Mouse (Mus musculus) limb, embryonic 14.5 days (tissue): ENCODE measurements around the gene D17Wsu92e. TPM values are rescaled to one million over a fixed set of nuclear protein-coding genes. Genes with fewer than 3 reads are reported as not detected.

ENCODE experiments used
- ATAC-seq: fragments of 200-750 bp; cut with Nextera tagmentation; 2 replicates; pipeline ENCODE4 v1.8.0; 2017; ENCODE audit warnings: low read depth, moderate number of reproducible peaks, moderate TSS enrichment; ENCODE audit not compliant: low FRiP score
- DNase-seq: peaks from one replicate; pipeline ENCODE4 v3.0.0-alpha.2; 2015; ENCODE audit warnings: low spot score
- H3K27ac ChIP-seq: fragments of 300-500 bp; sonication (generic); replicated peaks from 2 replicates; pipeline ENCODE4 v1.5.1; 2014; ENCODE audit warnings: low read depth, mild to moderate bottlenecking, low read length, moderate library complexity, mixed read lengths
- H3K27me3 ChIP-seq: fragments of 300-500 bp; sonication (generic); 2 replicates; pipeline ENCODE4 v1.6.1; 2014; ENCODE audit warnings: low read length, mixed read lengths; ENCODE audit not compliant: control insufficient read depth, insufficient read depth
- H3K36me3 ChIP-seq: fragments of 300-500 bp; sonication (generic); 2 replicates; pipeline ENCODE4 v1.6.1; 2014; ENCODE audit warnings: mild to moderate bottlenecking, low read length, moderate library complexity, mixed read lengths; ENCODE audit not compliant: control insufficient read depth, insufficient read depth
- H3K4me1 ChIP-seq: fragments of 300-500 bp; sonication (generic); 2 replicates; pipeline ENCODE4 v1.6.1; 2014; ENCODE audit warnings: antibody characterized with exemption, low read length, mixed read lengths; ENCODE audit not compliant: control insufficient read depth, insufficient read depth
- H3K4me2 ChIP-seq: fragments of 300-500 bp; sonication (generic); replicated peaks from 2 replicates; pipeline ENCODE4 v1.6.1; 2014; ENCODE audit warnings: low read depth, mild to moderate bottlenecking, low read length, moderate library complexity; ENCODE audit not compliant: severe bottlenecking
- H3K4me3 ChIP-seq: fragments of 300-500 bp; sonication (generic); replicated peaks from 2 replicates; pipeline ENCODE4 v1.5.1; 2014; ENCODE audit warnings: low read length
- H3K9ac ChIP-seq: fragments of 300-500 bp; sonication (generic); 2 replicates; pipeline ENCODE4 v1.6.1; 2014; ENCODE audit warnings: mild to moderate bottlenecking, low read depth, low read length, moderate library complexity; ENCODE audit not compliant: severe bottlenecking
- H3K9me3 ChIP-seq: fragments of 300-500 bp; sonication (generic); 2 replicates; pipeline ENCODE4 v1.6.1; 2016; ENCODE audit warnings: low read length; ENCODE audit not compliant: control insufficient read depth
- POLR2A ChIP-seq: fragments of 200-500 bp; IDR thresholded peaks from 2 replicates; pipeline ENCODE4 v1.8.0; 2012; ENCODE audit warnings: inconsistent platforms, mild to moderate bottlenecking, moderate library complexity, borderline replicate concordance; ENCODE audit not compliant: insufficient read depth, insufficient read length; ENCODE audit errors: extremely low read depth
- WGBS: fragments of 180-500 bp; shearing (Covaris S2); extraction: QIAGEN DNeasy Blood & Tissue Kit; methylation state at CpG from one replicate; pipeline ENCODE4 v1.1.7; 2014; 5-methylcytosine and 5-hydroxymethylcytosine counted together
- polyA plus RNA-seq, 2 experiments: library from polyadenylated mRNA; depleted of rRNA in 1 of 2; stranded (reverse) in 1 of 2; unstranded in 1 of 2; fragments of >200 nt; fragmentation: Nextera tagmentation in 1 of 2; extraction: Ambion mirVana in 1 of 2; gene quantifications; 2 replicates each; pipeline versions ENCODE4 v1.2.1 to v1.2.3; 2012 to 2014

D17Wsu92e gene
- polyA plus RNA-seq, 2 experiments = 20.3 to 60.1 TPM

GRCm38 (mm10) chr17:27830411-27830810 is 10.0 kb upstream of the D17Wsu92e start:
- Histone ChIP-seq H3K4me1 (peaks cover 5% of the 10 kb centered on the region; the same call in 1 of the 2 replicates), H3K27me3 (no peaks in the 10 kb centered on the region), H3K9me3 (no peaks in the 10 kb centered on the region), H3K4me3 (no peak overlapping the region), H3K4me2 (no peak overlapping the region), H3K9ac (no peak overlapping the region), H3K36me3 (no peaks in the 10 kb centered on the region), H3K27ac (no peak overlapping the region)
- no peak for TF ChIP-seq POLR2A
- no peak for ATAC-seq
- DNase-seq = no peak
- 56% methylated on average over 7 of the region's 7 CpGs for WGBS

DNA sequence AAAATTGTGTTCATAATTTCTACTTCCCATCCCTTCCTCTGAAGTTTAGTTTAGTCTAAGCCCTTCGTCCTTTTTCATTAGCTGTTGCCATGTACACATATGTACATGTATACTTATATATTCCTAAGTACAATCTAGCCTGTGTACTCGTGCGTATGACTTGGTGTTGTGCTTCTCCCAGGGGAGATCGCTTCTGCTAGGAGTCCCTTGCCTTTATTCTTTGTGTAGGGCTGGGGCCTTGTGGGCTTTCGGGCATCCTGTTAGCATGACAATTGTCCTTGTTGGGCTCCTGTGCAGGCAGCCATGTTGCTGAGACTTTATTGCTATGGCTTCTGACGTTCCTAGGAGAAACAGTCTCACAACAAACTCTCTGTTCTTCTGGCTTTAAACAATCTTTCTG is 7.1 kb upstream of the D17Wsu92e start:
- Histone ChIP-seq H3K4me1 (peaks cover 5% of the 10 kb centered on the region; the same call in 1 of the 2 replicates), H3K27me3 (no peaks in the 10 kb centered on the region), H3K4me3 (no peak overlapping the region), H3K4me2 (no peak overlapping the region), H3K9me3 (no peaks in the 10 kb centered on the region), H3K27ac (no peak overlapping the region), H3K9ac (no peak overlapping the region), H3K36me3 (no peaks in the 10 kb centered on the region)
- 29% methylated on average over 6 of the region's 6 CpGs for WGBS
- no peak for TF ChIP-seq POLR2A
- DNase-seq = no peak
- ATAC-seq = no peak

DNA sequence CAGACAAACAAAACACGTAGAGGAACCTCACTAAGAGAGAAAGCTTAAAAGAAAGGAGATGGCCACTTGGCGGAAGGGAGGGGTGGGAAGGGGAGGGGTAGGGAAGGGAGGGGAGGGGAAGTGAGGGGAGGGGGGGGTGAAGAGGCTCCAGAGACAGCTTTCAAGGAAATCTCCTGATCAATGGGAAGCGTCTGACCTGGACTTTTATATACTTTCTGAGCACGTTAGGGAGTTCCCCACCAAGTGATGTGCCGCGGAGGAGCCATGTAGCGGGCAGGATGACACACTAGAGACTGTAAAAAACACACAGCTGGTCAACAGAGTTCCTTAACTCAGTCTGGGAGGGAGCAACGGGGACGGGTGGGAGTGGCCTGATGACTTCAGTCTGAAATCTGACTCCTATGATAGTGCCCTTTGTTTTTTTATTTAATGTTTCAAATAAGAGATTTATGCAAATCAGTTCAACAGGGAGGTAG is 6.5 kb upstream of the D17Wsu92e start:
- H3K9ac ChIP-seq = peak overlapping the region; percentile 40; the same call in 1 of the 2 replicates

GRCm38 (mm10) chr17:27825984-27826905 is 5.8 kb upstream of the D17Wsu92e start:
- no peak for TF ChIP-seq POLR2A
- no peaks in the 10 kb centered on the region for H3K36me3 ChIP-seq
- 2% methylated on average over 22 of the region's 22 CpGs for WGBS
- DNase-seq (peak; percentile 73), ATAC-seq (peak; percentile 73)
- peak overlapping the region; percentile 26 for H3K4me3 ChIP-seq
- H3K9ac ChIP-seq = peak overlapping the region; percentile 40; the same call in 1 of the 2 replicates
- peak overlapping the region; percentile 45 for H3K4me2 ChIP-seq
- H3K9me3 ChIP-seq = no peaks in the 10 kb centered on the region
- H3K27me3 ChIP-seq = no peaks in the 10 kb centered on the region
- H3K27ac ChIP-seq = no peak overlapping the region
- H3K4me1 ChIP-seq = peaks cover 8% of the 10 kb centered on the region; the same call in 1 of the 2 replicates

More for the DNA sequence above, 6.5 kb upstream of the D17Wsu92e start:
- H3K36me3 ChIP-seq = no peaks in the 10 kb centered on the region
- no peak overlapping the region for H3K27ac ChIP-seq
- no peak for TF ChIP-seq POLR2A
- whole genome bisulfite sequencing = 2% methylated on average over 8 of the region's 9 CpGs
- H3K4me2 ChIP-seq = peak overlapping the region; percentile 45
- ATAC-seq = peak; percentile 56; the same call in 1 of the 2 replicates
- H3K27me3 ChIP-seq = no peaks in the 10 kb centered on the region
- peak overlapping the region; percentile 26 for H3K4me3 ChIP-seq
- H3K4me1 ChIP-seq = peaks cover 5% of the 10 kb centered on the region; the same call in 1 of the 2 replicates
- DNase-seq = peak; percentile 44
- H3K9me3 ChIP-seq = no peaks in the 10 kb centered on the region

DNA sequence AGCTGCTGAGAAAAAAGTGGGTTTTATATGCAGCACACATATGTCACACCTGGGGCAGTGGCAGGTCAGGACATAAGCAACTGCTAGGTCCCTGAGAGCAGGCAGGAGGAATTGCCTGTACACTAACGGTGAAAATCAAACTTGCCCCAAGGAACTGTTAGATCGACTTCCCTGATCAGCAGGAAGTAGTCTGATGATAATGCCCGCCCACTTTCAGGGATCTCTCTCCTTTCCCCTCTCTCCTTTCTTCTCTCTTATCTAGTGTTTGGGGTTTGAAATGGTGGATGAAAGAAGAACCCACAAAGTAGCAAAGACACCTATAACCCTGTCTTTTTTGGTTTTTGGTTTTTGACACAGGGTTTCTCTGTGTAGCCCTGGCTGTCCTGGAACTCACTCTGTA is 5.1 kb upstream of the D17Wsu92e start:
- Histone ChIP-seq H3K9me3 (no peaks in the 10 kb centered on the region), H3K4me3 (no peak overlapping the region), H3K36me3 (no peaks in the 10 kb centered on the region), H3K4me2 (peak overlapping the region; percentile 45; the same call in 1 of the 2 replicates), H3K4me1 (peaks cover 11% of the 10 kb centered on the region), H3K27me3 (no peaks in the 10 kb centered on the region), H3K9ac (no peak overlapping the region), H3K27ac (no peak overlapping the region)
- no peak for DNase-seq
- 39% methylated on average over 3 of the region's 3 CpGs for WGBS
- ATAC-seq = no peak
- TF ChIP-seq POLR2A = no peak
